Mouse (Mus musculus): Measurements from ENCODE around the gene Nlrp10.

Nlrp10 gene

GRCm38 (mm10) chr7:108894320-108894719 lies 35.7 kb downstream of the Nlrp10 start, which contains the start of gene Olfr519:
TSS of gene Olfr519 (minus strand) at chr7:108894420.
- no peak for DNase-seq (ENCODE audit: low spot score in 2 of 2)

GRCm38 (mm10) chr7:108884906-108885305 lies 45.1 kb downstream of the Nlrp10 start, which contains the start of gene Olfr518:
TSS of gene Olfr518 (minus strand) at chr7:108885006.
- DNase-seq (ENCODE audit: low spot score in 2 of 2) = no peak

- DNase-seq (ENCODE audit: low spot score in 2 of 2) = no peak
These were observed 57.7 kb downstream of the Nlrp10 start, which contains the start of gene Olfr517 for GRCm38 (mm10) chr7:108872279-108872678. TSS of gene Olfr517 (minus strand) at chr7:108872379.
